Mouse (Mus musculus) urinary bladder, adult 2 months (tissue): ENCODE data around the gene Rab3ip. TPM values are rescaled to one million over a fixed set of nuclear protein-coding genes. Genes with fewer than 3 reads are reported as not detected.

Experiments
- DNase-seq: peaks from one replicate; pipeline ENCODE4 v3.0.0; 2022; ENCODE audit warnings: low spot score
- polyA plus RNA-seq: library from polyadenylated mRNA; depleted of rRNA; stranded (reverse); fragments of >200 nt; gene quantifications from 2 replicates; pipeline ENCODE4 v1.2.3, GENCODE M21; 2012; rRNA removed

The Rab3ip gene
- polyA plus RNA-seq, 1 experiment, result 53.3 TPM

- no peak for DNase-seq
Observed at GRCm38 (mm10) chr10:116871329-116872015, 79.1 kb downstream of the Rab3ip start.

GRCm38 (mm10) chr10:116870819-116871218 lies 79.8 kb downstream of the Rab3ip start:
- no peak for DNase-seq

Other genes with a start within 250 kb of the Rab3ip start
- gene Myrfl, start 53.9 kb downstream of the Rab3ip start, polyA plus RNA-seq, result not detected in 2 replicates
- not detected in 2 replicates for gene Gm10271, start 21.8 kb upstream of the Rab3ip start, polyA plus RNA-seq
- gene Best3, start 35.5 kb upstream of the Rab3ip start, polyA plus RNA-seq, result 0.14 and 0.21 TPM in 2 replicates
- 0.24 and 0.30 TPM in 2 replicates for gene Lrrc10, start 94.6 kb upstream of the Rab3ip start, polyA plus RNA-seq
- 162 and 163 TPM in 2 replicates for gene Cct2, start 113.0 kb upstream of the Rab3ip start, polyA plus RNA-seq
- gene Frs2, start 197.8 kb upstream of the Rab3ip start, polyA plus RNA-seq, result 21.5 and 23.9 TPM in 2 replicates